8 mouse cellular contexts compared by ENCODE assay signal in genomic region chr12:99329301-99330257, GRCm38 (mm10).
DNase-seq lines count a peak whose midpoint lies in the region; ATAC-seq and TF ChIP-seq lines count a peak whose summit lies in the region.

No protein-coding gene starts in this region.

- no peak for DNase-seq in lung, embryonic 14.5 days
- no peak for DNase-seq in lung, postnatal 25 days (ENCODE audit: low spot score)
- peak; percentile 80 for DNase-seq in forebrain, embryonic 14.5 days (ENCODE audit: low spot score)
- DNase-seq in midbrain, embryonic 14.5 days: peak; percentile 72
- DNase-seq in urinary bladder, postnatal 10 days (ENCODE audit: low spot score): no peak
- no peak for DNase-seq in left cerebral cortex, postnatal 25 days (ENCODE audit: low spot score in 2 of 2)
- DNase-seq in gastrocnemius, adult 2 months: no peak

- H3K36me3 ChIP-seq in lung, embryonic 14.5 days (ENCODE audit: insufficient read depth): no peaks in the 10 kb centered on the region
- no peaks in the 10 kb centered on the region for H3K36me3 ChIP-seq in forebrain, embryonic 14.5 days (ENCODE audit: control insufficient read depth, insufficient read depth, low read length)
- no peaks in the 10 kb centered on the region for H3K36me3 ChIP-seq in midbrain, embryonic 14.5 days (ENCODE audit: control insufficient read depth, insufficient read depth, low read length)

- WGBS in lung, embryonic 14.5 days: 24% methylated on average over 20 of the region's 20 CpGs
- 4% methylated on average over 20 of the region's 20 CpGs for WGBS in forebrain, embryonic 14.5 days
- WGBS in midbrain, embryonic 14.5 days: 3% methylated on average over 20 of the region's 20 CpGs

- ATAC-seq in lung, embryonic 14.5 days (ENCODE audit: insufficient read depth): no peak
- peak; percentile 70 for ATAC-seq in forebrain, embryonic 14.5 days
- peak; percentile 70 for ATAC-seq in midbrain, embryonic 14.5 days (ENCODE audit: low FRiP score, low TSS enrichment)
- no peak for ATAC-seq in granulocyte monocyte progenitor cell, adult 5-6 weeks (replicated peaks; ENCODE audit: poor library complexity, severe bottlenecking)

- H3K4me3 ChIP-seq in lung, embryonic 14.5 days (ENCODE audit: low read depth, low read length): no peak overlapping the region
- H3K4me3 ChIP-seq in forebrain, embryonic 14.5 days (ENCODE audit: low read depth, low read length): no peak overlapping the region
- H3K4me3 ChIP-seq in midbrain, embryonic 14.5 days (replicated peaks; ENCODE audit: low read depth, low read length): no peak overlapping the region
- no peak overlapping the region for H3K4me3 ChIP-seq in gastrocnemius, adult 2 months

- TF ChIP-seq CTCF in lung, embryonic 14.5 days (IDR thresholded peaks at IDR 0.05; ENCODE audit: low read depth): no peak
- TF ChIP-seq CTCF in gastrocnemius, adult 2 months (IDR thresholded peaks at IDR 0.05): no peak

- H3K27me3 ChIP-seq in lung, embryonic 14.5 days (ENCODE audit: insufficient read depth, low read length): no peaks in the 10 kb centered on the region
- H3K27me3 ChIP-seq in forebrain, embryonic 14.5 days (replicated peaks; ENCODE audit: control insufficient read depth, insufficient read depth, low read length): no peaks in the 10 kb centered on the region
- no peaks in the 10 kb centered on the region for H3K27me3 ChIP-seq in midbrain, embryonic 14.5 days (ENCODE audit: control insufficient read depth, insufficient read depth, low read length)

- no peak overlapping the region for H3K27ac ChIP-seq in lung, embryonic 14.5 days (ENCODE audit: low read depth)
- peak overlapping the region; percentile 78 for H3K27ac ChIP-seq in forebrain, embryonic 14.5 days (ENCODE audit: low read depth, low read length)
- peak overlapping the region; percentile 80 for H3K27ac ChIP-seq in midbrain, embryonic 14.5 days (replicated peaks; ENCODE audit: low read depth, low read length)
- H3K27ac ChIP-seq in gastrocnemius, adult 2 months: no peak overlapping the region

- no peaks in the 10 kb centered on the region for H3K9me3 ChIP-seq in lung, embryonic 14.5 days (ENCODE audit: low read depth, low read length)
- no peaks in the 10 kb centered on the region for H3K9me3 ChIP-seq in forebrain, embryonic 14.5 days (replicated peaks; ENCODE audit: control insufficient read depth, low read length)
- no peaks in the 10 kb centered on the region for H3K9me3 ChIP-seq in midbrain, embryonic 14.5 days (ENCODE audit: control insufficient read depth, low read length)

- H3K4me2 ChIP-seq in lung, embryonic 14.5 days: 0 out of 2 replicates have a peak overlapping the region, but pooled peaks have one; percentile 18
- peak overlapping the region; percentile 25; the same call in 1 of the 2 replicates for H3K4me2 ChIP-seq in forebrain, embryonic 14.5 days (ENCODE audit: low read length)
- H3K4me2 ChIP-seq in midbrain, embryonic 14.5 days (ENCODE audit: low read length): peak overlapping the region; percentile 36

- H3K4me1 ChIP-seq in lung, embryonic 14.5 days (ENCODE audit: insufficient read depth): peaks cover 7% of the 10 kb centered on the region
- peaks cover 56% of the 10 kb centered on the region for H3K4me1 ChIP-seq in forebrain, embryonic 14.5 days (ENCODE audit: control insufficient read depth, insufficient read depth, low read length)
- peaks cover 63% of the 10 kb centered on the region for H3K4me1 ChIP-seq in midbrain, embryonic 14.5 days (ENCODE audit: control insufficient read depth, insufficient read depth, low read length)

- no peak overlapping the region for H3K9ac ChIP-seq in lung, embryonic 14.5 days
- peak overlapping the region; percentile 30; the same call in 1 of the 2 replicates for H3K9ac ChIP-seq in forebrain, embryonic 14.5 days (ENCODE audit: low read length)
- H3K9ac ChIP-seq in midbrain, embryonic 14.5 days (replicated peaks; ENCODE audit: low read length): no peak overlapping the region; the same call in 1 of the 2 replicates

- intact Hi-C loops in left cerebral cortex, postnatal 25 days (cut with DNase I): no loop called here
- intact Hi-C loops in gastrocnemius, adult 2 months (cut with DNase I): loop anchor here (10.0 kb wide), 1 partner anchor 235 kb away; no protein-coding TSS in a partner anchor

Comparison
In these comparisons a context has a peak if more than half of its experiments do, and no peak if none do; other contexts are left out.
1. ATAC-seq: peak in forebrain, embryonic 14.5 days (single experiment) and midbrain, embryonic 14.5 days (single experiment); none in lung, embryonic 14.5 days (single experiment) and granulocyte monocyte progenitor cell, adult 5-6 weeks (single experiment).
2. DNase-seq: peak in forebrain, embryonic 14.5 days (single experiment) and midbrain, embryonic 14.5 days (single experiment); none in lung, embryonic 14.5 days (single experiment), lung, postnatal 25 days (single experiment), urinary bladder, postnatal 10 days (single experiment), left cerebral cortex, postnatal 25 days (0 of 2) and gastrocnemius, adult 2 months (single experiment).
3. H3K27ac ChIP-seq: peak in forebrain, embryonic 14.5 days (single experiment) and midbrain, embryonic 14.5 days (single experiment); none in lung, embryonic 14.5 days (single experiment) and gastrocnemius, adult 2 months (single experiment).
4. Peak in every context shown above with its lines, with median percentiles within 50 percentile points of each other: H3K4me2 ChIP-seq.